Mouse (Mus musculus): ENCODE measurements around the gene Smim26.

The Smim26 gene

GRCm38 (mm10) chr2:144637204-144637603 lies 43.4 kb downstream of the Smim26 start:
- in situ Hi-C loops (cut with MboI), result no loop called here

GRCm38 (mm10) chr2:144637671-144638395 lies 44.0 kb downstream of the Smim26 start:
- in situ Hi-C loops (cut with MboI), result no loop called here

DNA sequence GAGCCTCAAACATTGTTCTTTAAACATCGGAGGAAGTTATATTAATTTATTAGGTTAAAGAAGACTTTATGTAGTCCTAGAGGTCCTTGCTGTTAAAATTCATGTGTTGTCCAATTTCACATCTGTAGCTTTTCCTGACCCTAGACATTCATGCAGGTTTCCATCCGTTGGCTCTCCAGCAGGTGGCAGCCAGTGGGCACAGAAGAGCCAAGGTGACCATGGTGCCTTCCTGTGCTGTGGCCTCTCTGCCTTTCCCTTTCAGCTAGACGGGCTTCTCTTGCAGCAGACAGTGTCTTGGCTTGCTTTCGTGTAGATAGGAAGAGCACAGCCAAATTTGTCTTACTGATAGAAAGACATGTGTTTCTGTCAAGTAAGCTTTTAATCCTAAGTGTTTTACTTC lies 44.9 kb downstream of the Smim26 start:
- in situ Hi-C loops (cut with MboI), result no loop called here

- in situ Hi-C loops (cut with MboI), result no loop called here
Observed at GRCm38 (mm10) chr2:144640101-144640500, 46.2 kb downstream of the Smim26 start.

DNA sequence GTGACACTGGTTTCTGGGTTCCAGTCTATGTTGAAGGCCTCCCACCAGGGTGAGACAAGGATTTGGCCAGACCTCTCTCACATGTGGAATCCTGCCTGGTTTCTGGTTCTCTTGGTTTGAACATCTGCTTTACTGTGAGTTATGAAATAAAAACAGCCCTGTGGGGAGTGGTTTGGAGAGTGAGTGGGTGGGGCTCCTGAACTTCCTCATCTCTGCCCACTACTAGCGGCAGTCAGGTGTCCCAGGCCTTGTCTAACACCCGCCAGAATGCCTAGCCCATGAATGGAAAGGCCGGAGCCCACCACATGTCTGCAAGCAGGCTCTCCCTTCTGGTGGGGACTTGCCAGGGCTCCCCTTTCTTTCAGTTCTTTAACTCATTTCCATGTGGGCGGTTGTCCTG lies 48.1 kb downstream of the Smim26 start:
- in situ Hi-C loops (cut with MboI), result no loop called here

Data from mature B cell (primary cell).